Mouse (Mus musculus) kidney, postnatal 0 days (tissue): ENCODE measurements around the gene Lamc3. TPM values are rescaled to one million over a fixed set of nuclear protein-coding genes. Genes with fewer than 3 reads are reported as not detected.
"Not testable (repeated sequence)": the region's sequence is repeated elsewhere in the genome, so short reads cannot be mapped to it uniquely, and the experiment has no call there.

ENCODE experiments used
- ATAC-seq: fragments of 200-750 bp; cut with Nextera tagmentation; replicated peaks from 2 replicates; pipeline ENCODE4 v1.8.0; 2017; ENCODE audit warnings: low read depth, moderate number of reproducible peaks, moderate TSS enrichment, moderate library complexity; ENCODE audit not compliant: low FRiP score
- DNase-seq: peaks from one replicate; pipeline ENCODE4 v3.0.0-alpha.2; 2016; ENCODE audit warnings: low spot score
- H3K27ac ChIP-seq: fragments of 300-500 bp; sonication (generic); 2 replicates; pipeline ENCODE4 v1.5.1; 2014; ENCODE audit warnings: mild to moderate bottlenecking
- H3K27me3 ChIP-seq: fragments of 300-500 bp; sonication (generic); 2 replicates; pipeline ENCODE4 v1.6.1; 2014; ENCODE audit warnings: low read length, mixed read lengths; ENCODE audit not compliant: insufficient read depth
- H3K36me3 ChIP-seq: fragments of 300-500 bp; sonication (generic); 2 replicates; pipeline ENCODE4 v1.6.1; 2014; ENCODE audit warnings: low read length, mixed read lengths; ENCODE audit not compliant: insufficient read depth
- H3K4me1 ChIP-seq: fragments of 300-500 bp; sonication (generic); replicated peaks from 2 replicates; pipeline ENCODE4 v1.6.1; 2014; ENCODE audit warnings: antibody characterized with exemption, low read length, mixed read lengths; ENCODE audit not compliant: insufficient read depth
- H3K4me2 ChIP-seq: fragments of 300-500 bp; sonication (generic); 2 replicates; pipeline ENCODE4 v1.6.1; 2014; ENCODE audit warnings: mild to moderate bottlenecking, low read length, moderate library complexity, mixed read lengths
- H3K4me3 ChIP-seq: fragments of 300-500 bp; sonication (generic); replicated peaks from 2 replicates; pipeline ENCODE4 v1.5.1; 2014; ENCODE audit warnings: low read depth, low read length
- H3K9ac ChIP-seq: fragments of 300-500 bp; sonication (generic); 2 replicates; pipeline ENCODE4 v1.6.1; 2014; ENCODE audit warnings: low read depth, low read length
- H3K9me3 ChIP-seq: fragments of 300-500 bp; sonication (generic); replicated peaks from 2 replicates; pipeline ENCODE4 v1.6.1; 2016; ENCODE audit warnings: low read length, inconsistent platforms, mixed read lengths
- CTCF ChIP-seq: IDR thresholded peaks from 2 replicates; pipeline ENCODE4 v1.5.1; 2016; ENCODE audit warnings: antibody characterized with exemption, low read depth, mild to moderate bottlenecking, moderate library complexity
- WGBS: fragments of 180-500 bp; shearing (Covaris S2); extraction: QIAGEN DNeasy Blood & Tissue Kit; methylation state at CpG from one replicate; pipeline ENCODE4 v1.1.7; 2014; 5-methylcytosine and 5-hydroxymethylcytosine counted together
- polyA plus RNA-seq: library from polyadenylated mRNA; unstranded; fragments of >200 nt; fragmentation: Nextera tagmentation; extraction: Ambion mirVana; gene quantifications from 2 replicates; pipeline ENCODE4 v1.2.1, GENCODE M21; 2015

Gene Lamc3
- polyA plus RNA-seq, 1 experiment from 2014 or later = 2.8 TPM

GRCm38 (mm10) chr2:31904089-31904488 lies 17.0 kb downstream of the Lamc3 start:
- no peaks in the 10 kb centered on the region for H3K4me1 ChIP-seq
- no peaks in the 10 kb centered on the region for H3K27me3 ChIP-seq
- WGBS = 25% methylated on average over 6 of the region's 6 CpGs
- H3K27ac ChIP-seq = no peak overlapping the region
- H3K36me3 ChIP-seq = no peaks in the 10 kb centered on the region
- no peak overlapping the region for H3K4me2 ChIP-seq
- no peak for TF ChIP-seq CTCF
- no peaks in the 10 kb centered on the region for H3K9me3 ChIP-seq
- ATAC-seq (no peak), DNase-seq (no peak)
- no peak overlapping the region for H3K9ac ChIP-seq
- no peak overlapping the region for H3K4me3 ChIP-seq

GRCm38 (mm10) chr2:31904622-31905021 lies 17.5 kb downstream of the Lamc3 start:
- H3K36me3 ChIP-seq = no peaks in the 10 kb centered on the region
- TF ChIP-seq CTCF = peak; percentile 50
- no peaks in the 10 kb centered on the region for H3K4me1 ChIP-seq
- no peak overlapping the region for H3K9ac ChIP-seq
- H3K27me3 ChIP-seq = no peaks in the 10 kb centered on the region
- H3K4me3 ChIP-seq = no peak overlapping the region
- no peak for ATAC-seq
- no peak overlapping the region for H3K27ac ChIP-seq
- no peaks in the 10 kb centered on the region for H3K9me3 ChIP-seq
- no peak overlapping the region for H3K4me2 ChIP-seq
- DNase-seq = no peak
- 15% methylated on average over 8 of the region's 8 CpGs for WGBS

GRCm38 (mm10) chr2:31905682-31906081 lies 18.6 kb downstream of the Lamc3 start:
- H3K4me3 ChIP-seq = no peak overlapping the region
- no peaks in the 10 kb centered on the region for H3K9me3 ChIP-seq
- ATAC-seq (no peak), DNase-seq (no peak)
- no peak overlapping the region for H3K27ac ChIP-seq
- H3K4me2 ChIP-seq = no peak overlapping the region
- H3K4me1 ChIP-seq = no peaks in the 10 kb centered on the region
- H3K36me3 ChIP-seq = no peaks in the 10 kb centered on the region
- no peaks in the 10 kb centered on the region for H3K27me3 ChIP-seq
- no peak overlapping the region for H3K9ac ChIP-seq
- no peak for TF ChIP-seq CTCF
- 42% methylated on average over 9 of the region's 9 CpGs for WGBS

GRCm38 (mm10) chr2:31906407-31906806 lies 19.3 kb downstream of the Lamc3 start:
- H3K4me2 ChIP-seq = no peak overlapping the region
- no peak overlapping the region for H3K9ac ChIP-seq
- 60% methylated on average over 9 of the region's 9 CpGs for WGBS
- H3K27ac ChIP-seq = no peak overlapping the region
- no peaks in the 10 kb centered on the region for H3K9me3 ChIP-seq
- TF ChIP-seq CTCF = no peak
- H3K27me3 ChIP-seq = no peaks in the 10 kb centered on the region
- no peak for DNase-seq
- no peak for ATAC-seq
- no peaks in the 10 kb centered on the region for H3K36me3 ChIP-seq
- H3K4me1 ChIP-seq = no peaks in the 10 kb centered on the region
- H3K4me3 ChIP-seq = no peak overlapping the region

- no peaks in the 10 kb centered on the region for H3K36me3 ChIP-seq
- no peaks in the 10 kb centered on the region for H3K27me3 ChIP-seq
- DNase-seq (no peak), ATAC-seq (no peak)
- no peak overlapping the region for H3K4me3 ChIP-seq
- TF ChIP-seq CTCF = peak; percentile 81
- H3K4me1 ChIP-seq = no peaks in the 10 kb centered on the region
- no peak overlapping the region for H3K9ac ChIP-seq
- WGBS = 78% methylated on average over 4 of the region's 4 CpGs
- no peak overlapping the region for H3K27ac ChIP-seq
- no peaks in the 10 kb centered on the region for H3K9me3 ChIP-seq
- H3K4me2 ChIP-seq = no peak overlapping the region
These were observed 25.5 kb downstream of the Lamc3 start for GRCm38 (mm10) chr2:31912575-31912974.

GRCm38 (mm10) chr2:31914213-31914612 lies 27.1 kb downstream of the Lamc3 start:
- ATAC-seq = not testable (repeated sequence)

GRCm38 (mm10) chr2:31915112-31915511 lies 28.0 kb downstream of the Lamc3 start:
- Histone ChIP-seq H3K4me1 (no peaks in the 10 kb centered on the region), H3K36me3 (no peaks in the 10 kb centered on the region), H3K4me2 (no peak overlapping the region), H3K9ac (no peak overlapping the region), H3K4me3 (no peak overlapping the region), H3K9me3 (no peaks in the 10 kb centered on the region), H3K27ac (no peak overlapping the region), H3K27me3 (no peaks in the 10 kb centered on the region)
- DNase-seq (peak; percentile 83), ATAC-seq (no peak)
- 25% methylated on average over 4 of the region's 4 CpGs for WGBS
- TF ChIP-seq CTCF = peak; percentile 93

More at GRCm38 (mm10) chr2:31914213-31914612, 27.1 kb downstream of the Lamc3 start:
- H3K36me3 ChIP-seq, H3K27ac ChIP-seq, H3K4me1 ChIP-seq, H3K27me3 ChIP-seq, H3K4me3 ChIP-seq, H3K9ac ChIP-seq, DNase-seq, H3K4me2 ChIP-seq, H3K9me3 ChIP-seq: not testable (repeated sequence)
- TF ChIP-seq CTCF = peak; percentile 57
